Mouse (Mus musculus): Measurements from ENCODE around the gene Gm11011.

The Gm11011 gene

DNA sequence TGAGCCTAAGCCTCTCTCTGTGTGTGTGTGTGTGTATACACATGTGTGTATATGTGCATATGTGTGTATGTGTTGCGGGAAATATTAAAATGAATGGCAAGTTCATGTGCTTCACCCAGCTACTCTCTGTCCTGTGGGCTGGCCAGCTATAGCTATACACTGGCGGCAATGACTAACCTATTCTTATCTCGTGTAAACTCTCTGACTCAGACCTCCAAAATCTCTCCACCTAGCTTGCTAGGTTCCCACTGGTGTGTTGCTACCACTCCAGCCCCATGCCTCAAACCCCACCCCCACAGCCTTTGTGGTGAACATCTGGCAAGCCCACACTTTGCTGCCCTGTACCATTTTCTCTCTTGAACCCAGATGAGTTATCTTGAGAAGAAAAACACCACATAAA lies 857 bp downstream of the Gm11011 start:
- no peak for DNase-seq

DNA sequence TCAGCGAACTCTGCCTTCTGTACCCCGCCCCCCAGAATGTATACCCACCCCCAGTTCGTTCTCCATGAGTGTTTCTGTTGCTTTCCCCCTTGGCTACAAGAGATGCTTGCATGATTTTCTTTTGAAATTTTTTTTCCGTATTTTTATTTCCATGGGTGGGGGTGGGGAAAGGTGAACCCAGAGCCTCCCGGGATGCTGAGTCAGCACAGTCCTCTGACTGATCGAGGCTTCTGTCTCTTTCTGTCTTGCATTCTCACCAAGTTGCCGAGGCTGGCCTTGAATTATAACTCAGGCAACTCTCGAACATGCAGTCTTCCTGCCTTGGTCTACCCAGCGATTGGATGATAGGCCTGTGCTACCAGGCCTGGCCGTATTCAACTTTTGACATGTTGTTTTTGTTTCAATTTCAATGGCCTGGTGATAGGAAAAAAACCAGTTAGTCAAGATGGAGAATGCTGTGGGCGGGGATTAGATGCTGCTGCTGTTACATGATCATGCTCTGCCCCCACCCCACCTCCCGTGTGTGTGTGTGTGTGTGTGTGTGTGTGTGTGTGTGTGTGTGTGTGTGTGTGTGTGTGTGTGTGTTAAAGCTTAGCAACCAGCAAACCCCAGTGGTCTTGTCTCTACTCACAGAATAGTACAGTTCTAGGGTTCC lies 1.8 kb downstream of the Gm11011 start:
- DNase-seq: no peak

DNA sequence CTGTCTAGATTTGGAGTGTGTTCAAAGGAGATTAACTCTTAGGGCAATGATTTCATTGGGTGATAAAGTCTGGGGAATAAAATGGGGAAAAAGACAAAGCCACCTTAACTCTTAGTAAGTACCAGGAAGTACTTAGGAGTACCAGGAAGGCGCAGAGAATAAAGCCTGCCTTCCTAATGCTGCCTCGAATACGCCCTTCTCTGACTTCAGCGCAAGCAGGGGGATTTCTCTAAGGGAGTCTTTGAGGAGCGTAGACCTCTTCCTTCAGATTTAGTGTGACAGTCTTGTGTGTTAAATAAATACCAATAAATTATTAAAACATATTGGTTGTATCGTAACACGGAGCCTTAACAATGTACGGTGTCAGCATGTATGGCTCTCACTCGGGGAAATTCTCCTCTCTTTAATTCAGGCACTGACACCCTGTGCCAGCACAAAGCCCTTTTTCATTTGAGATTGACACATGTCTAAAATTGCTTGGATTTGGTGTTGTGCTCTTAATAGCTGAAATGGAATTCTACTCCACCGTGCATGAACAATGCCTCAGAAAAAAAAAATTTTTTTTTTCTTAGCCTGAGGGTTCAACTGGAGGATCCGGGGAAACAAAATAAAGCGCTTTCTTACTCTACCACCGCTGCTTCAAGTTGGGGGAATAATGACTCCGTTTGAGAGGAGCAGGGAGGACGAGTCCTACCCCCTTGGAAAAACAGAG lies 2.6 kb downstream of the Gm11011 start:
- no peak for DNase-seq

DNA sequence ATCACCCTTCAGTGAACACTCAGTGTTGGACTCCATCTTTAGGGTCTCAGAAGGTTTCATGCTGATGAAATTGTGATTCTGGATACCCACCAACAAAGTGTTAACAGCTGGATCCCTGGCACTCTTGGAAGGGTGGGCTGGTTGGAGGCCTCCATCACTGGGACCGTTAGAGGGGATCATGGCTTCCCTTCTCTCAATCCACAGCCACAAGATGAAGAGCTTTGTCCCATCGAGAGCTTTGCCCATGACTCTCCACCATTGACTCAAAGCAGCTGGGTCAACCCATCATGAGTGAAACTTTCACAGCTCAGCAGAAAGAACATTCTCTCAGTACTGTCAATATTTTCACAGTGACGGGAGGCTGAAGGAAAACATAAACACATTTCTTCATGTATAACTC lies 4.1 kb downstream of the Gm11011 start:
- no peak for DNase-seq

DNA sequence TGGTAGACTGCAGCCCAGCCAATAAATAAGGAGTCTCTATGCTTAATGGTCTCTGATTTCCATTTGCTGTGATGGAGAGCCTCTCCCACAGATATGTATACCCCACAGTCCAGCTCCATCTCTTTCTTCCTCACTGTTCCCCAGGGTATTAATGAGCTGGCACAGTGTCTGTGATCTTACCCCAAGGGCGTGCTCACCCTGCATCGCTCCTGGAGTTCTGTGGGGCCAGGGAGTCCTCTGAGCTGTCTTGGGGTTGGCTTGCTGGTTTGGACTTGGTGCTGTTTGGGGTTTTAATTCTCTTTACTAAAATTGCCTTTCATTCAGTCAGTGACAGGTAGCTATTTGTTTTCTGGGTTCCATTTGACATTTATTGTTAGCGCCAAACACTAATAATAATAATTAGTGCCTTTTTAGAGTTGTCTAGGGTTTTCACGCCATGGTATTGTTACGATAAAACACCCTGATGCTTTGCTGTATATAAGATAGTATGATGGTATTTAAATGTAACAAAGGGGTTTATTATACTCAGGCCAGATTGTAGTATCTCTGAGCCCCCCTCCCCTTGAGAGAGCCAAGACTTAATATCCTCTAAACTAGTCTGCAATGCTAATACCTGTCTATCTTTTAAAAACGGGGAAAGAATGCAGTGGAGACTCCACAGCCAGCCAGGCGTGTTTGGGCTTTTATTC lies 9.9 kb downstream of the Gm11011 start:
- no peak for DNase-seq

DNA sequence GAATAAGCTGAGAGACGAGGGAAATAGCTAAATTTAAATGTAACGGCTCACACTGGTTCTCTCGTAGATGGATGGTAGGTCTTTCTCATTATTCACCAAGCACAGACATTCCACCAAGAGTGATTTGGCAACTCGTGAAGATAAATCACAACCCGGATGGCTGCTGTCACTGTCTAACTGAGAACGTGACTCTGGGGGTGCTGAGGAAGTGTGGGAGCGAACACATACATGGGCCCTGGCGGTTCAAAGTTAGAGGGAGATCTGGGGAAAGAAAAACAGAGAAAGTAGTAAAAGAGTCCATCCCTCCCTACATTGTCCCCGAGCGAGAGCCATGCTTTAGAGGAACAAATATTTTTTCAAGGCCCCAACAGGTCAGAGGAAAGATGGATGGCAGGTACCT lies 17.5 kb downstream of the Gm11011 start:
- no peak for DNase-seq

DNA sequence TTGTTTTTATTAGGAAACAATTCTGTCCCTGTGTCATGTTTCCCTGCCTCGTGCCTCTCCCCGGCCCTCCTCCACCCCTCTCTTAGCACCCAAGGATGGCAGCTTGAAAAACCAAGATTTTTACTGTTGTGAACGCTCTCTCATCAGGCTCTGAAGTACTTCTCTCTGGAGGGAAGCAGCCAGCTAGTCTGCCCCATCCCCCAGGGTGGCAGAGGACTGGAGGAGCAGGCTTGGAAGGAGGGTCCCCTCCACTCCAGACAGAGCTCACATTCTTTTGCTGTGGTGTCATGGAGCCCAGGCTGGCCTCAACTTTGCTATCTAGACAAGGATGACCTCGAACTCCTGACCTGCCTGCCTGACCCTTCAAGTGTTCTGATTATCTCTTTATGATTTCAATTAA lies 21.4 kb downstream of the Gm11011 start:
- no peak for DNase-seq

DNA sequence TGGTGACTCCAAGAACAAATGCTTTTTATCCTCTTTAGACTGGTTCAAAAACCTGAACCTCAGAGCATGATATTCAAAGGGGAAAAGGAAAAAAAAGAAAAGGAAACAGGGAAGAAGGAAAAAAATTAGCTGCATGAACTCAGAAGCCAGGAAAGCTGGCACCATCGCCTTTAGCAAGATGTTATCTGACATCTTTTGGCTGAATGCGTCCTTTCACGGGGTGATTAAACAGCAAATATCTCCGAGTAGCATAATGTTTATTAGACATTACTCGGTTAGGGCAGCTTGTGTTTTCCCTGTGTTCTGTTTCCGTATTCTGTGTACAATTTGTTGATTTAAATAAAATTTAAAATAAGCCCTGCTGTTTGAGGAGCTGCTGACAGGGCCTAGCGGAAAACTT lies 21.8 kb downstream of the Gm11011 start:
- DNase-seq: no peak

DNA sequence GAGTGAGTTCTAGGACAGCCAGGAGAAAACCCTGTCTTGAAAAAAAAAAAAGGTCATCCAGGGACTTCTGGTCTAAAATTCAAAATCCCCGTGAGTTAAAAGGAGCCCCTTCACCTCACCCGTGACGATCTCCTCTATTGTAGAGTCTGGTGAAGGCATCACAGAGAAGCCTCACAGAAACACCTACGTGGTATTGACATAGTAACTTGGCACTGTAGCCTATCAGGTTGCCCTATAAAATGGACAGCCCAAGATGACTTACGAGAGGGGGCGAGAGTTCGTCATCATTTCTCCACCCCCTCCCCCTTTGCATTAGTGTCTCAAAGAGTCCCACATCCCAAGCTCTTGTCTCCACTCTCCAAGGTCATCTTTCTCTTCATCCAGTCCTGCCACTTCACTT lies 41.9 kb downstream of the Gm11011 start:
- DNase-seq: no peak

DNA sequence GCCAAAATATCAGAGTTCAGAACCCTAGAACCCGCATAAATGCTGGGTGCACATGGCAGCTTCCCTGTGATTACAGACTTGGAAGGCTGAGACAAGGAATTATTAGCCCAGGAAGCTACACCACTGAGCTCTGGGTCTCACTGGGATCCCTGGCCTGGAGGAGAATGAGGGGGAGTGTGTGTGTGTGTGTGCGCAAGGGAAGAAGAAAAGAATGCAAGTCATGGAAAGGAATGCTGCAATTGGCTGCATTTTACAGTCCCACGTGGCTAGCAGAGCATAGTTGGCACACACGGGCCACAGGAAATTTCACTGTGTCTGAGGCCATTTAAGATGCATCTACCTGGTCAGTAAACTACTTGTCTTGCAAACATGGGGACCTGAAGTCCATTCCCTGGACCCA lies 48.6 kb downstream of the Gm11011 start:
- DNase-seq: no peak
